Mouse (Mus musculus): Measurements from ENCODE around the gene Gstz1. TPM values are rescaled to one million over a fixed set of nuclear protein-coding genes. Genes with fewer than 3 reads are reported as not detected.

The Gstz1 gene
- total RNA-seq (2017), result 0.95 to 4.7 TPM (median 4.2 TPM) in 3 replicates

- ATAC-seq (replicated peaks; ENCODE audit: insufficient number of reproducible peaks, low FRiP score, low TSS enrichment, poor library complexity, severe bottlenecking), result peak; percentile 89
Observed at GRCm38 (mm10) chr12:87146966-87147365, at the start of gene Gstz1. Gene Gstz1, plus strand, starts transcription at chr12:87147165.

- no peak for ATAC-seq (replicated peaks; ENCODE audit: insufficient number of reproducible peaks, low FRiP score, low TSS enrichment, poor library complexity, severe bottlenecking)
Observed at GRCm38 (mm10) chr12:87100331-87100730, 46.6 kb upstream of the Gstz1 start.

- no peak for ATAC-seq (replicated peaks; ENCODE audit: insufficient number of reproducible peaks, low FRiP score, low TSS enrichment, poor library complexity, severe bottlenecking)
Observed at GRCm38 (mm10) chr12:87102165-87102631, 44.8 kb upstream of the Gstz1 start, which contains the start of gene Ngb. Gene Ngb, minus strand, starts transcription at chr12:87102539.

GRCm38 (mm10) chr12:87103471-87103870 is 43.5 kb upstream of the Gstz1 start:
- ATAC-seq (replicated peaks; ENCODE audit: insufficient number of reproducible peaks, low FRiP score, low TSS enrichment, poor library complexity, severe bottlenecking), result no peak

GRCm38 (mm10) chr12:87104796-87105195 is 42.2 kb upstream of the Gstz1 start:
- ATAC-seq (replicated peaks; ENCODE audit: insufficient number of reproducible peaks, low FRiP score, low TSS enrichment, poor library complexity, severe bottlenecking), result no peak

- no peak for ATAC-seq (replicated peaks; ENCODE audit: insufficient number of reproducible peaks, low FRiP score, low TSS enrichment, poor library complexity, severe bottlenecking)
Observed at GRCm38 (mm10) chr12:87107357-87107977, 39.5 kb upstream of the Gstz1 start.

- ATAC-seq (replicated peaks; ENCODE audit: insufficient number of reproducible peaks, low FRiP score, low TSS enrichment, poor library complexity, severe bottlenecking), result no peak
Observed at GRCm38 (mm10) chr12:87121918-87122589, 24.9 kb upstream of the Gstz1 start.

- ATAC-seq (replicated peaks; ENCODE audit: insufficient number of reproducible peaks, low FRiP score, low TSS enrichment, poor library complexity, severe bottlenecking), result no peak
Observed at GRCm38 (mm10) chr12:87127256-87127655, 19.7 kb upstream of the Gstz1 start.

- ATAC-seq (replicated peaks; ENCODE audit: insufficient number of reproducible peaks, low FRiP score, low TSS enrichment, poor library complexity, severe bottlenecking), result no peak; the same call in 1 of the 2 replicates
Observed at GRCm38 (mm10) chr12:87130224-87130623, 16.7 kb upstream of the Gstz1 start.

- ATAC-seq (replicated peaks; ENCODE audit: insufficient number of reproducible peaks, low FRiP score, low TSS enrichment, poor library complexity, severe bottlenecking), result no peak
Observed at GRCm38 (mm10) chr12:87131181-87131580, 15.8 kb upstream of the Gstz1 start.

GRCm38 (mm10) chr12:87131619-87132018 is 15.3 kb upstream of the Gstz1 start:
- no peak for ATAC-seq (replicated peaks; ENCODE audit: insufficient number of reproducible peaks, low FRiP score, low TSS enrichment, poor library complexity, severe bottlenecking)

- no peak for ATAC-seq (replicated peaks; ENCODE audit: insufficient number of reproducible peaks, low FRiP score, low TSS enrichment, poor library complexity, severe bottlenecking)
Observed at GRCm38 (mm10) chr12:87132210-87132609, 14.8 kb upstream of the Gstz1 start.

- no peak for ATAC-seq (replicated peaks; ENCODE audit: insufficient number of reproducible peaks, low FRiP score, low TSS enrichment, poor library complexity, severe bottlenecking)
Observed at GRCm38 (mm10) chr12:87132784-87133183, 14.2 kb upstream of the Gstz1 start.

- ATAC-seq (replicated peaks; ENCODE audit: insufficient number of reproducible peaks, low FRiP score, low TSS enrichment, poor library complexity, severe bottlenecking), result no peak
Observed at GRCm38 (mm10) chr12:87137439-87138341, 9.3 kb upstream of the Gstz1 start.

- ATAC-seq (replicated peaks; ENCODE audit: insufficient number of reproducible peaks, low FRiP score, low TSS enrichment, poor library complexity, severe bottlenecking), result no peak
Observed at GRCm38 (mm10) chr12:87138342-87138701, 8.6 kb upstream of the Gstz1 start.

GRCm38 (mm10) chr12:87138768-87139167 is 8.2 kb upstream of the Gstz1 start:
- no peak for ATAC-seq (replicated peaks; ENCODE audit: insufficient number of reproducible peaks, low FRiP score, low TSS enrichment, poor library complexity, severe bottlenecking)

- ATAC-seq (replicated peaks; ENCODE audit: insufficient number of reproducible peaks, low FRiP score, low TSS enrichment, poor library complexity, severe bottlenecking), result no peak
Observed at GRCm38 (mm10) chr12:87142156-87142555, 4.8 kb upstream of the Gstz1 start.

- ATAC-seq (replicated peaks; ENCODE audit: insufficient number of reproducible peaks, low FRiP score, low TSS enrichment, poor library complexity, severe bottlenecking), result peak; percentile 90
Observed at GRCm38 (mm10) chr12:87147395-87148089, 577 bp downstream of the Gstz1 start, which contains the start of gene Pomt2. Gene Pomt2, minus strand, starts transcription at chr12:87147968.

- ATAC-seq (replicated peaks; ENCODE audit: insufficient number of reproducible peaks, low FRiP score, low TSS enrichment, poor library complexity, severe bottlenecking), result no peak
Observed at GRCm38 (mm10) chr12:87148136-87148535, 1.2 kb downstream of the Gstz1 start.
